Mouse (Mus musculus) ES-E14 (cell line): ENCODE data around the gene Plcg2.

Source experiments
- ZC3H11A ChIP-seq: IDR thresholded peaks from 2 replicates; pipeline ENCODE4 v1.6.1; 2012; ENCODE audit warnings: low read depth, mild to moderate bottlenecking, inconsistent platforms, low read length, borderline replicate concordance
- ZNF384 ChIP-seq: IDR thresholded peaks from 2 replicates; pipeline ENCODE4 v1.6.1; 2012; ENCODE audit warnings: low read depth, low read length, inconsistent platforms

GRCm38 (mm10) chr8:117660358-117661031 is 162.4 kb downstream of the Plcg2 start:
- no peak for TF ChIP-seq ZNF384
- no peak for TF ChIP-seq ZC3H11A
